Mouse (Mus musculus) ES-CJ7 (cell line): Measurements from ENCODE around the gene Dnajc3.
A peak's percentile ranks its signal among the peaks of the same experiment; 100 is the strongest.
"Not testable (repeated sequence)": the region's sequence is repeated elsewhere in the genome, so short reads cannot be mapped to it uniquely, and the experiment has no call there.

Experiments used
- DNase-seq: peaks from one replicate; pipeline ENCODE4 v3.0.0; 2011; ENCODE audit warnings: low read depth, low spot score

Dnajc3 gene

DNA sequence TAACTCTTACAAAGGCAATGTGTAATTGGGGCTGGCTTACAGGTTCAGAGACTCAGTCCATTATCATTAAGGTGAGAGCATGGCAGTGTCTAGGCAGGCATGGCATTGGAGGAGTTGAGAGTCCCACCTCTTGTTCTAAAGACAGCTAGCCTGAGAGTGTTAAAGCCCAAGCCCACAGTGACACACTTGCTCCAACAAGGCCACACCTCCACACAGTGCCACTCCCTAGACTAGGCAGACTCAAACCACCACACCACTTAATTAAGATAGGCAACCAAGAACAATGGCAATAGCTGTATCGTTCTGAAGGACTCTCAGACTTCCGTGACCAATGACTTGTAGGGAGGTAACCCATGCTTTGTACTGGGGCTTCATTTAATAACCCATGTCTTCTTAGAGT is 7.0 kb upstream of the Dnajc3 start:
- no peak for DNase-seq

DNA sequence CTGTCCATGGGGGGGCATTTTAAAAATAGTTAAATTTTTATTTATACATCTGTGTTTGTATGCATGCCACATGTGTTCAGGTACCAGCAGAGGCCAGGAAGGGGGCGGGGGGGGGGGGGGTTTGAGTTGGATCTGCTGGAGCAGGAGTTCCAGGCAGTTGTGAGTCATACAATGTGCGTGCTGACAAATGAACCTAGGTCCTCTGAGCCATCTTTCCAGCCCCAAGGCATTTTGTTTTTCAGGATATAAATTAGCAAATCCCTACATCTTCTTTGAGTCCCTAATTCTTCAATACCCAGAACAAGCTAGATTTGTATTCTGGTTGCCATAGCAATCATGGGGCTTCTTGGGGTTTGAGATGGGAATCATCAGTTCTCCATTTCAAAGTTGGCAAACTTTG is 6.6 kb upstream of the Dnajc3 start:
- DNase-seq, result no peak

DNA sequence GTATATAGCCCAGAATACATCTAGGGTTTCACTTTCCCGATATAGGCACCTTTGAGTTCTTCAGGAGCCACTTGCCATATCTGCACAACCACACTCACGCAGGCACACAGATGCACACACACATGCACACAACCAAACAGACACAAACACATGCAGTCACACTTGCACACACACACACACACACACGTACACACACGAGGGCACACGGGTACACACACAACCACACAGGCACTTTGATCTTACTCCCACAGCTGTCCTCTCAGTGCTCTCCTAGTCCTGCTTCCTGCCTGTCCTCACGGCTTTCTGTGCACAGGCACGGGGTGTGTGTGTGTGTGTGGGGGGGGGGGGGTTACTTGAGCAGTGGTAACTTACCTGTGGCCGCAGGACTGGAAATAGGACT is 4.8 kb upstream of the Dnajc3 start:
- no peak for DNase-seq

DNA sequence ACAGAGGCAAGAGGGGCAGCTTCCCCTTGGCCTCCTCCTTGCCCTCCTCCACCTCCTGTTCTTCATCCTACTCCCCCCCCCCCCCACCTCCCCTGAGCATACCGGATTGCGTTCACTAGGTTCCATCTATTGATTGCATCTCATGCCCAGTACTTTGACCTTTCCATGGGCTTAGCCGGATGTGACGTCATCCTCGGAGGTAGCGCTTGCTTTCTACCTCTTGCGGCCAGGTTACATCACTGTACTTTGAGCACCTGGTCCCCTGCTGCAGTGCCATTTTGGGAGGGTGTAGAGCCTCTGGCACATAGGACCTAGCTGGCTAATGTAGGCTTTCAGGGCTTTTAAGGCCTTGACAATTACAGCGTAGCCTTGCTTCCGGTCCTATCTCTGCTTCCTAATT is 3.1 kb upstream of the Dnajc3 start:
- no peak for DNase-seq

DNA sequence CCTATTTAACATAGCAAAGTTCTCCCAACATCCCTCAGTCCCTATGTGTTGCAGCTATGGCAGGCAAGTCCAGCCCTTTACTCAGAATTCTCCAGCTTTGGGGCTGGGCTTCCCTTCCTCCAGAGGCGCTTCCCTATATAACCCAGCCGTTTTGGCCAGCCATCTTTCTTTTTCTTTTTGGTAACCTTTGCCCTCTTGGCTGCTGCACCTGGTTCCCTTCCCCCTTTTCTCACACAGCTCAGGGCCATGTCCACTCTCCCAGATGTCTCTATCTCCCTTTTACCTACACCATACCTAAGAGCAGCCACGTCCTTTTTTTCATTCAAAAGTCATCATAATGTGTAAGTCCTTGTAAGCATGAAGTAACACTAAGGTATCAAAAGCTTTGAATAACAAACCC is 1.5 kb upstream of the Dnajc3 start:
- no peak for DNase-seq

DNA sequence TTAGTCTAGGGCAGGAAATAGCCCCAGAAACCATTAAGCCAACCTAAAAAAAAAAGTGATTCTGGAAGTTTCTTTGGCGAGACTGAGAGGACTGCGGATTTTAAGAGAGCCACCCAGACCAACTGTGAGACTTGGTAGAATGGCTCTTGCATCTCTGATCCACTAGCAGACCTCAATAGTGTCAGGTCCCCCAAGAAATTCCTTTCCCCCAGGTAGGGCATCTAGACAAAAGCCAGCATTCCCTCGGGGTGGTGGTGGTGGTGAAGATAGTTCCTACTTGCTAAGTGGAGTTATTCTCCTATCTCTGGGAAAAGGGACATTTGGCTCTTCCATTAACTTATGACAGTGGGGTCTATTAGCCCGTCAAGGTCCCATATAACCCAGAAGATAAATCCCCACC is 824 bp upstream of the Dnajc3 start:
- no peak for DNase-seq

DNA sequence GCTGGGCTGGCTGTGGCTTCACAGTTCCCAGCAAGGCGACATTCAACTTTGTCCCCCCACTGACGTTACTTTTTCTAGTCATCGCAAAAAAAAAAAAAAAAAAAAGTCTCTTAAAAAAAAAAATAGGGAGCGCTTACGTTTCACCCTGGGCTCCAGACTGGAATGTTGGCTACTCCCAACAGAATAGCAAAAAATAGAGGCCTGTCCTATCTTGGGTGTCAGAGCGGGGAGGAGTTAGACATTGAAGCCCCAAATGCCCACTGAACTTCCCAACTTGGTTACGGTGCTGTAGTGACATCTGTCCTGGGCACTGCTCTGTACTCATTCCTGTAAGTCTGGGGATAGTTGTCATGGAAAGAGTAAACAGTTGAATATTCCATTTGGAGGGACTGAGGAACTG is 775 bp downstream of the Dnajc3 start:
- DNase-seq, result no peak

DNA sequence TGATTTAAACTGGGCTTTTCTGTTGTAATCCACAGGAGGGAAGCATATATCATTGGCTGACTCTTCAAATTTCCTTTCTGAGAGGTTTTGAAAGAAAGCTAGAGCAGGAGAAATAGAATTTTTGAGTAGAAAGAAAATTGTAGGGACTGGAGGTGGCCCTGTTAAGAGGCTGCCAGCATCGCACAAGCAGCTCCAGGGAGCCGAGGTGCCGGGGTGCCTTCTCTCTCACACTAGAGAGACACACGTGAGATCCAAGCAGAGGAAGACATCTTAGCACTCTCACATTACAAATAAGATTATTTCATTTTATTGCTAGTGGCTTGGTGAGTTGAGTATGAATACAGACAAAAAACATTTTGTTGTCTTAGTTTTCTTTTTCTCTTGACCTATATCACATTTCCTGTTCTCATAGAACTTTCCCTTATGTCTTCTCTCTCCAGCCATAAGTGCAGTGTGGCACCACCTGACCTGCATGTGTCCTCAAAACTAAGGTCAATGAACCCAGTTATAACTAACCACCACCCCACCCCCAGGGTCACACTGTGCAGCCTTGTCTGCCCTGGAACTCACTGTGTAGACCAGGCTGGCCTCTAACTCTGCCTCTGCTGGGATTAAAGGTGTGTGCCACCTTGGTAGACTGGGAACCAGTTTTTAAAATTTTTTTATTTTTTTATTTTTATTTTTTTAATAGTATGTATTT is 3.2 kb downstream of the Dnajc3 start:
- no peak for DNase-seq

DNA sequence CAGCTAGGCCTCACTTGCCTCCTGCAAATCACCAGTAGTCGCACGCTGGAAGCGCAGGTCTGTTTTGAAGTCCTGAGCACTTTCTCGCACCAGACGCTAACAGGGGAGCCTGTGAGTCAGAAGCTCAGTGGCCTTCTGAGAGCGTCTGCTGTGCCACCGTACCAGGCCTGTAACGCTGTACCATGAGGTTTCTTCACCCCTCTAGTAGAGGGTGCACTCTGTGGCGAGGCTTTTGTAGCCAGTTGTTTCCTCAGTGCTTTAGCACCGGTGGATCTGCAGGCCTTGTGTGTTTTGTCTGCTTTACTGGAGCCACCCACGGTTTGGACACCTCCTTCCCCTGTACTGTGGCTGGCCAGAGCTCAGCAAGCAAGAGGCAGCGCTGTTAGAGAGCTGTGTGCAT is 4.3 kb downstream of the Dnajc3 start:
- DNase-seq, result no peak

DNA sequence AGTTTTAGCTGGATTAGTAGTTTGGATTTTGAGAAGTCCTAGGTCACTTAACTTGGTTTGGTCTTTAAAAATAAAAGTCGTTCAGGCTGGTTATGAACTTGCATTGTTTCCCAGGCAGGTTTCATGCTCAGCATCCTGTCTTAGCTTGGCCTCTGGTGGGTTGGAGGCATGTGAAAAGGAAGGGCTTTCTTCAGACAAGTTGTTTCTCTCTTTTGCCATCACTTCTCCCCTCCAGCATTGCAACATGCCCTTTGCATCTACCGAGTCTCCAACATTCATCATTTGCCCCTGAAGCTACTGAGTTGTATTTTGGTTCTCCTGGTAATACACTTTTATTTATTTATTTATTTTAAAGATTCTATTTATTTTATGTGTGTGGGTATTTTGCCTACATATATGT is 6.9 kb downstream of the Dnajc3 start:
- DNase-seq, result no peak

DNA sequence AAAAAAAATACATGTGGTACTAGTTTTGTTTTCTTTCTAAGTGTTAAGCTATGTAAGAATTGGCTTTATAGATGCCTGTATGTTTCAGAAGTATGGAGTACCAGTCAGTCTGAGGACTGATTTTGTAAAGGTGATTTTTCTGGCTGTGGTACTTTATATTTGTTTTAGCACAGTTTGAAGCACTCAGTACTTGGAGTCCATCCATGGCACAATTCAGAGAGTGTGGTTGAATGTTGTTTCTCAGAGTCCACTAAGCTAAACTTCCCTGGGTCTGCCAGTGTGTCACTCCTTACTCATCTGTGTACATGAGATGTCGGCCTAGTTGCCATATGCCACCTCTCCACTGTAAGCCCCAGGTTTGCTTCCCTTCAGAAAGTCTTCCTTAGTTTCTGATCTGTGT is 11.1 kb downstream of the Dnajc3 start:
- DNase-seq, result no peak

DNA sequence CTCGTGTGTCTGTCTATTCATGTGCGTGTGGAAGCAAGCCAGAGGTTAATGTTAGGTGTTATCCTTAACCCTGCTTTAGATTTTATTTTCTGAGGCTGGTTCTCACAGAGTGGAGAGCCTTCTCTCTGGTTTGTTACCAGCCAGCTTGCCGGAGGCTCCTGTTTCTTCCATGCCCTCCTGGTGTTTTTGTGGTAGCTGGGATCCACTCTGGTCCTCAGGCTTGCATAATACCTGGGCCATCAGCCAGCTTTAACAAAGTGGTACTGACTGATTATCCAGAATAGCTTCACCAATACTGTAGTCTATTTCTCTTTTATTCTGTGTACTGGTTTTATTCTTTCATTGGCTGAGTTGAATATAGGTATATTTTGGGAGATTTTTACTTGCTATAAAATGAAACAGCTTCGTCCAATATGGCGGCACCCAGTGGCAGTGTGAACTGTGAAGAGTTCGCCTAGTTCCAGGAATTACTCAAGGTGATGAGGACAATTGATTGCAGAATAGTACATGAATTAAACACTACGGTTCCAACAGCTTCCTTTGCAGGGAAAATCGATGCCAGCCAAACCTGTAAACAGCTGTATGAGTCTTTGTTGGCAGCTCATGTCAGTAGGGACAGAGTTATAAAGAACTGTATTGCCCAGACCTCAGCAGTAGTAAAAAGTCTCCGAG is 14.3 kb downstream of the Dnajc3 start:
- DNase-seq, result no peak

DNA sequence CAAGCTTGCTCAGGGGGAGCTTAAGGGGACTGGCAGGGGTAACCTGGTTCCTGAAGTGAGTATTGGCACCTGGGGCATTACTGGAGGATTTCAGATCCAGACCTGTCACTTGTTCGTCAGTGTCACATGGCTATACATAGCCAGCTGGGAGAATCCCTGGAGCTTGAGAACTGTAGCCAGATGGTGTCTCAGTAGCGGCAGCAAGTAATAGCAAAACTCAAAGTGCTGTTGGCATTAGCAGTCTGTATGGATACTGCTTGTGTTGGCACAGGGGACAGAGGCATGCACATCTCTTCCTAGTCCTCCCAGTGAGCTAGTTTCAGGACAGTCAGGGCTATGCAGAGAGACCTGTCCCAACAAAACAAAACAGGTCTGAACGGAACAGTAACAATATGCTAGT is 20.2 kb downstream of the Dnajc3 start:
- DNase-seq, result no peak

DNA sequence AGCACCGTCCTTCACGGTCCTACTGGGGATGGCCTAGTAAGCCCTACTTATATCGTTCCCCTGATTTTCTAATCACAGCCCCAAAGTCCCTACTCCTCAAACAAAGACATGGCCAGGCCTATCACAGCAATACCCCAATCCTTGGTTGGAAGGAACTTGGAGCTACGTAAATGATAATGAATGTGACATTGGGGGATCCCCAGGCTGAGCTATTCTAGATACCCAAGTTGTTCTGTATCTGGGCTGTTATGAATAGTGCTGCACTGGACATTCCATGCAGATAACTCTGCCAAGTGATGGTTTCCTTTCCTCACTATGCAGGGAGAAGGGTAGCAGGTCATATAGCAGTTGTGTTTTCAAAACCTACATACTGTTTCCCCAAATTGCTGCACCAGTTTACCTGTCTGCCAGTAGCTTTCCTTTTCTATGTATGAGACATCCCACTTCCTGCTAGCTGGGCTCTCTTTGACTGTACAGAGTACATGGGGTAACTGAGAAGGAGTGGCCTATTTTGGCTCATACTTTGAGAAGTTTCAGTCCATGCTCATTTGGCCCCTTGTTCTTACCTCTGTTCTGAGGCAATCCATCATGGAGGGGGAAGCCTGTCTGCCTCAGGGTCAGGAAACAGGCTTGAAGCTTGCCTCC is 27.7 kb downstream of the Dnajc3 start:
- DNase-seq, result no peak

DNA sequence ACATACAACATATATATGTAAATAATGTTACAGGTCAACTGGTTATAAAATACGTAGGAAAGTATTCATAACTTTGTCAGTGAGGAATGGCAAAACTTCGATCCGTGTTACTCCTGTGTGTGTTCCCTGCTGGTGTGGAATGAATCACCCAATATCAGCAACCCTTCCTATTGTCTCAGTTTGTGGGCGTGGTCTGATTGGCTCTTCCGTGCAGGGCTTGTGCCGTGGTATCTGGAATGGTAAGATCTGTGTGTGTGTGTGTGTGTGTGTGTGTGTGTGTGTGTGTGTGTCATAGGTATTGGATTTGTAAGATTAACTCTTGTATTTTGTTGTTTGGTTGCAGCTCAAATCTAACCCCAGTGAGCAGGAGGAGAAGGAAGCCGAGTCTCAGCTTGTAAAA is 29.9 kb downstream of the Dnajc3 start:
- DNase-seq, result peak; percentile 18

DNA sequence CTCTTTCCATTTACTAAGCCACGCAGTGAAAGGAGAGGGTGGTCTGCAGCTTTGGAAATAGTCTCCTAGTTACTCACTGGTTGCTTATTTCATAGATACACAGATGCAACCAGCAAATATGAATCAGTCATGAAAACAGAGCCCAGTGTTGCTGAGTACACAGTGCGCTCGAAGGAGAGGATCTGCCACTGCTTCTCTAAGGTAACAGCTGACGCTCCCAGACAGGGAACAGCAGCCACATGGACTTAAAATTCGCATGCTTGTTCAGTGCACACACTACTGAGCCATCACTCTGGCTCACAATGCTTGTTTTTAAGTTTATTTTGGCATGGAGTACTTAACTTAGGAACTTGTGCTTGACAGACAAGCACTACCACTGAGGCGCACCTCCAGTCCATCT is 34.5 kb downstream of the Dnajc3 start:
- DNase-seq, result no peak

DNA sequence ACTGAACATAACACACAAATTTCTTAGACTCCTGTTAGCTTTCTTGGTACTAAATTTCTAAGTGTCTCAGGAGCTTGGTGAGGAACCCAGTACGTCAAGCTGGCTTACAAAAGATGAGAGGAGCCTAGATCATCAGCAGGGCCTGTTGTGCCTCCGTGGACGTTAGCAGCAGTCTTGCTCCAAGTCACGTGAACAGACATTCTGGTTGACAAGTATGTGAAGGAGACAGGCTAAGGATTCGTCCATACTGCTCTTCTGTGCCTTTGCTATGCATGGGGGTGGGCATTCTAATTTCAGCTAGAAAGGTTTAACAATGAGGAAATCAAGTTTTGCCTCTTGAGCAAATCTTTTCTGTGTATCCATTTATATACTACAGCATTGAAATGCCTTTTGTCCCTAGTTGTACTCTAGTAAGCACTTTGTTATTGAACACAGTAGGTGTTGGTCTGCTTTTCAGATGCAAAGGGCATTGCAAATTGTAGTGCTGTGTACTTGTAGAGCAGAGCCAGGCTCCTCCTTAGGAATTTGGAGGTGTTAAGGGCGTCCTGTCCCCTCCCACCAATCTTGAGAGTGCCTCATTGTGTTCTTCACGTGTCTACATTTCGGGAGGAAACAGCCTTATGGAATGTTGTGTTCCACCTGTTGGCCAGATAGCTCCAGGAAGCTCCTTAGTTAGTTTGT is 39.5 kb downstream of the Dnajc3 start:
- peak; percentile 89 for DNase-seq

DNA sequence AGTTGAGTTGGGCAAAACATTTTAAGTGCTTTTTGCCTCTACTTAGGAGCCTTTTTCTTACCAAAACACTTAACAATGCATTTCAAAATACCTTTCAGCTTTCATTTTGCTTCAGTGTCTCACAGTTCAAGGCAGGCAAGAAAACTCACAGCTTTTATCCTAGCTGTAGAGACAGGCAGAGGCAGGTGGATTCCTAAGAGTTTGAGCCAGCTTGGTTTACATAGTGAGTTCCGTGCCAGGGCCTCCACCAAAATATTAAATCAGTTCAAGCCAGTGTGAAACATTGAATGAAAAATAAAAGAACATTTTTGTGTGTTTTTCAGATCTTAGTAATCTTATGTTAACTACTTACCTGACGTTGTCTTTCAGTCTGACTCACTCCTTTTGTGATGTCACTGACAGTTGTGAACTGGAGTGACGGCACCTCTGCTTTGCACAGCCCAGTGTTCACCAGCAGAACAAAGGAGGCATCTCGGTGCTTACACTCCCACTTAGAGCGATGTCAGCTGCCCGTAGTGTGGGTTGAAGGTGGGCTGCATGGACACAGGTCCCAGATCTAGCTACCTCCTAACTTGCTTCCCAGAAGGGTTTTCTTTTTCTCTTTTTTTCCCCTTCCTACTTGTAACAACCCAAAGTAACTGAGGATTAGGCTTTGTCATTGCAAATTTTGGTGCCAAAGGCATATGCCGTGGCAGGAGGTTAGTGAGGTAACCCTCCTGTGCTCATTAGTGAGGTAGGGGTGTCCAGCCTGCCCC is 42.0 kb downstream of the Dnajc3 start:
- DNase-seq, result no peak

DNA sequence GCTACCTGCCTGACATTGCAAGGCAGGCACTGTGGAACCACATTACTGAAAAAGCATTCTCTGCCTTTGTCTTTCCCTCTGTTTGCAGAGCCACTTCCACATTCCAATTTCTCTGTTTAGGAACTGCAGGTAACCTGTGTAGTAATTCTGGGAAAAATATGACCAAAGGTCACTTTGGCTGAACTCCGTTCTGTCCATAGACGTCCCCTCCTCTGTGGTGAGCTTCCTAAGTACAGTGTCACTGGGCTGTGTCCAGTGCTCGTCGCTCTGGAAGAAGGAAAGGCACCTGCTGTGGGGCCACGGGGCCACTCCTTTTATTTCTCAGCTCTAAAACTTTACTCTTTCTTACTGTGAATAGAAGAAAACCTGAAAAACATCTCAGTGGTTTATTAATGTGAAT is 42.6 kb downstream of the Dnajc3 start:
- no peak for DNase-seq

DNA sequence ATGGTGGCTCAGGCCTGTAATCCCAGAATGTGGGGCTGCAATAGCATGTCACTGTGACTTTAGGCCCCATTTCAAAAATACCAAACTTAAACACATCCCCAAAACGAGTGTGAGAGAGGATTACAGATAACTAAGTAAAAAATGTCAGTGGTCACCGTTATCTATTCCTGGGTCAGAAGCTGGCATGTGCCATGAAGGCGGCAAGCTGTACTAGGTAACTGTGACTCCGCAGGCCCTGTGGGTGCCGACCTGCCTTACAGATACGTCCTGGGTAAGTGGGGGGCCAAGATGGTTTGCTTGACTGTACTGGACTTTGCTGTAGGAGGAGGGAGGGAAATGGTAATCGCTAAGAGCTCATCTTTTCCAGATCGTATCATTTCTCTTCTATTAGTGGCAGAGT is 43.1 kb downstream of the Dnajc3 start:
- no peak for DNase-seq

DNA sequence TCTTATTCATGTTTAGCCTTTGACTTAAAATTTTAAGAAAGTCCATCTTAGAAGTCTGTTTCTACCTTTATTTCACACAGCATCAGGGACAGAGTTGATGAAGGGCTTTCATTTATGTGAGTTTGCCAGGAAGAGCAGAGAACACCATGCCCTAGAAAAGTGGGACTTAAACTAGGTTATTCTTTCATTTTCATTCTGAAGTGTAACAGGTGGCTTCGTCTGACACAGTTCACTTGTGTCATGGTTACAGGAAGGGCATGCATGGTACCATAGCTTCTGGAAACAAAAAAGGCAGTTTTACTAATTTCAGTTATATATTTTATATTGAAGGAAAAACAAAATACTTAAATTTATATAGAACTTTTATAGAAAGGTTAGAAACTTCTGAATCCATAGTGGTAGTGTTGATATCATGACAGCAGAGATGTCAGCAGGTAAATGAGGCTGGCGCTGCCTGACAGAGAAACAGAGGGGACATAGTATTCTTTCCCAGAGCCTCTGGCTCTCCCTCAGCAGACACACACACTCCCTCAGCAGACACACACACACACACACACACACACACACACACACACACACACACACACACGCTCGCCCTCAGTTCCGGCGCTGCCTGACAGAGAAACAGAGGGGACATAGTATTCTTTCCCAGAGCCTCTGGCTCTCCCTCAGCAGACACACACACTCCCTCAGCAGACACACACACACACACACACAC is 44.1 kb downstream of the Dnajc3 start:
- DNase-seq, result not testable (repeated sequence)
